Mouse (Mus musculus): ENCODE results near the gene Ccp110. TPM values are rescaled to one million over a fixed set of nuclear protein-coding genes. Genes with fewer than 3 reads are reported as not detected.

Gene Ccp110
- polyA plus RNA-seq, 1 experiment from 2014 or later = 33.0 TPM

DNA sequence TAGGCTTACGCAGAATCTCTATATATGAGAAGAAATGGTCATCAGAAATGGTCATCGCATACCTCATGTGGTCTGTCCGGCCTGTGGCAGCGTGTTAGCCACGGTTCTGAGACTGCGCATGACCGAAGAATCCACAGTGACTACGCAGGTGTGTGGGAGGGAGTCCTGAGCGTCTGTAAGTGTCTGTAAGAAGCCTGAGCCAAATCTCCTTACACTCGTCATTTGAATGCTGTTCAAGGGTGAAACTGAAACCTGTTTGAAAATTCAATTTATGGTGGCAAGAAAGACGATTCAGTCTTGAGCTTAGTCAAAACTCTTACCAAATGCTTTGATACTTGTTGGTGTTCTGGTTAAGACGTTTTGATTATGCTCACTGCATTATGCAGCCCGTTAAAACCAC, 20.9 kb downstream of the Ccp110 start:
- H3K4me1 ChIP-seq = no peaks in the 10 kb centered on the region
- peaks cover 83% of the 10 kb centered on the region for H3K36me3 ChIP-seq
- no peaks in the 10 kb centered on the region for H3K9me3 ChIP-seq (replicated peaks)
- H3K27ac ChIP-seq (replicated peaks) = no peak overlapping the region
- no peak for DNase-seq (ENCODE audit: low spot score)
- H3K4me3 ChIP-seq = no peak overlapping the region
- WGBS = 95% methylated on average over 13 of the region's 13 CpGs
- H3K27me3 ChIP-seq (ENCODE audit: low read depth, poor library complexity, severe bottlenecking) = no peaks in the 10 kb centered on the region

DNA sequence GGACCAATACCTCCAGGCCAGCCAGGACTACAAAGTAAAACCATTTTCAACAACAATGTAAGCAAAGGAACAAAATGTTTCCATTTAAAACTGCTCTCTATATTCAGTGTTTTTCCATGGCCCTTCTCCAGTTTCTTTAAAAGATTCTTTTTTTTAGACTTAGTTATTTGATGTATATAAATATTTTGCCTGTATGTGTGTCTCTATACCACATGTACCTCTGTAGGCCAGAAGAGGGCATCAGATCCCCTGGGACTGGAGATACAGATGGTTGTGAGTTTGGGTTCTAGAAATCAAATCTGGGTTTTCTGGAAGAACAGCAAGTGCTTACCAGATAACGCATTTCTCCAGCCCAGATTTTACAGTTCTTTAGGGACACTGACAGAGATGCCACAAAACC, 26.4 kb downstream of the Ccp110 start:
- WGBS = 72% methylated on average over 1 of the region's 1 CpGs
- no peak overlapping the region for H3K4me3 ChIP-seq
- DNase-seq (ENCODE audit: low spot score) = no peak

GRCm38 (mm10) chr7:118739975-118740531, 27.7 kb downstream of the Ccp110 start, which contains the start of gene Vps35l:
Gene Vps35l, plus strand, starts transcription at chr7:118740226.
- Histone ChIP-seq H3K4me1 (peaks cover 12% of the 10 kb centered on the region), H3K27ac (replicated peaks) (peak within 1 kb of the TSS; percentile 85), H3K36me3 (peaks cover 32% of the 10 kb centered on the region), H3K9me3 (replicated peaks) (no peaks in the 10 kb centered on the region), H3K27me3 (ENCODE audit: low read depth, poor library complexity, severe bottlenecking) (no peaks in the 10 kb centered on the region), H3K4me3 (peak within 1 kb of the TSS; percentile 81)
- DNase-seq (ENCODE audit: low spot score) = peak; percentile 83
- 3% methylated on average over 15 of the region's 16 CpGs for WGBS

More for the DNA sequence above, 26.4 kb downstream of the Ccp110 start:
- Histone ChIP-seq H3K36me3 (peaks cover 34% of the 10 kb centered on the region), H3K4me1 (peaks cover 12% of the 10 kb centered on the region), H3K9me3 (replicated peaks) (no peaks in the 10 kb centered on the region), H3K27ac (replicated peaks) (no peak overlapping the region), H3K27me3 (ENCODE audit: low read depth, poor library complexity, severe bottlenecking) (no peaks in the 10 kb centered on the region)

- H3K9me3 ChIP-seq (replicated peaks) = no peaks in the 10 kb centered on the region
- peaks cover 12% of the 10 kb centered on the region for H3K4me1 ChIP-seq
- H3K36me3 ChIP-seq = peaks cover 31% of the 10 kb centered on the region
- H3K27ac ChIP-seq (replicated peaks) = peak overlapping the region; percentile 85
- peak overlapping the region; percentile 81 for H3K4me3 ChIP-seq
- DNase-seq (ENCODE audit: low spot score) = peak; percentile 97
- H3K27me3 ChIP-seq (ENCODE audit: low read depth, poor library complexity, severe bottlenecking) = no peaks in the 10 kb centered on the region
- 3% methylated on average over 41 of the region's 41 CpGs for WGBS
These were observed 28.4 kb downstream of the Ccp110 start for GRCm38 (mm10) chr7:118740532-118741338.

DNA sequence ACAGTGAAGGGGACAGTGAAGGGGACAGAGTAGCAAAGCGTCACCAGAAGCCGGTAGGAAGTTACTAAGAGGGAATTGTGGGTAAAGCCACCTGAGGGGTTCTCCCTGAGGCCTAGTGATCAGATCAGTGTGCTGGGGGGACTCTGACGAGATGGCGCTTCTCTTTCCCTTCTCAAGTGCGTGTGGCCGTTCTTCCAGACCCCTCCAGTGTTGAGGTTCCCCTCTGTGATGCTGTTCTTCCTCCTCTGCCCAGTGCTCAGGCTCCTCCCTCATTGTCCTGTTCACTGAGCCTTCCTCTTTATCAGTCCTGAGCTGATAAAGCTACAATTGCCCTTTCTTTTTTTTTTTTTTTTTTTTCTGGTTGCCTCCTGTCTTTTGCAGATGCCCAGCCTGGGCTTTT, 29.9 kb downstream of the Ccp110 start:
- DNase-seq (ENCODE audit: low spot score) = no peak
- Histone ChIP-seq H3K4me1 (peaks cover 12% of the 10 kb centered on the region), H3K4me3 (0 out of 2 replicates have a peak overlapping the region, but pooled peaks have one; percentile 81), H3K27ac (replicated peaks) (no peak overlapping the region), H3K9me3 (replicated peaks) (no peaks in the 10 kb centered on the region), H3K27me3 (ENCODE audit: low read depth, poor library complexity, severe bottlenecking) (no peaks in the 10 kb centered on the region), H3K36me3 (peaks cover 34% of the 10 kb centered on the region)
- 86% methylated on average over 6 of the region's 6 CpGs for WGBS

DNA sequence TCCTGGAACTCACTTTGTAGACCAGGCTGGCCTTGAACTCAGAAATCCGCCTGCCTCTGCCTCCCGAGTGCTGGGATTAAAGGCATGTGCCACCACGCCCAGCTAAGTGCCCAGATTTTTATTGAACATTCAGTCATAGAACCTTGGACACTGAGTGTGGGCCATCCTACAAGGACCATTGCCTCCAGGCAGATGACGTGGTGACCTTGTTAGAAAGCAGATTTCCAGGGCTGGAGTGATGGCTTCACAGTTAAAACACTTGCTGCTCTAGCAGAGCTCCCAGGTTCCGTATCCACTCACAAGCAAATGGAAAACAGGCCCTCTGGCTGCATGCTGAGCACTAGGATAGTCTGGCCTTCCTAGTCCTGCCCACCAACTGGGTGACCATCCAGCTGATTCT, 32.4 kb downstream of the Ccp110 start:
- peaks cover 58% of the 10 kb centered on the region for H3K36me3 ChIP-seq
- WGBS = 91% methylated on average over 5 of the region's 5 CpGs
- H3K4me1 ChIP-seq = peaks cover 12% of the 10 kb centered on the region
- no peak overlapping the region for H3K27ac ChIP-seq (replicated peaks)
- no peaks in the 10 kb centered on the region for H3K27me3 ChIP-seq (ENCODE audit: low read depth, poor library complexity, severe bottlenecking)
- H3K4me3 ChIP-seq = no peak overlapping the region
- H3K9me3 ChIP-seq (replicated peaks) = no peaks in the 10 kb centered on the region
- DNase-seq (ENCODE audit: low spot score) = no peak

DNA sequence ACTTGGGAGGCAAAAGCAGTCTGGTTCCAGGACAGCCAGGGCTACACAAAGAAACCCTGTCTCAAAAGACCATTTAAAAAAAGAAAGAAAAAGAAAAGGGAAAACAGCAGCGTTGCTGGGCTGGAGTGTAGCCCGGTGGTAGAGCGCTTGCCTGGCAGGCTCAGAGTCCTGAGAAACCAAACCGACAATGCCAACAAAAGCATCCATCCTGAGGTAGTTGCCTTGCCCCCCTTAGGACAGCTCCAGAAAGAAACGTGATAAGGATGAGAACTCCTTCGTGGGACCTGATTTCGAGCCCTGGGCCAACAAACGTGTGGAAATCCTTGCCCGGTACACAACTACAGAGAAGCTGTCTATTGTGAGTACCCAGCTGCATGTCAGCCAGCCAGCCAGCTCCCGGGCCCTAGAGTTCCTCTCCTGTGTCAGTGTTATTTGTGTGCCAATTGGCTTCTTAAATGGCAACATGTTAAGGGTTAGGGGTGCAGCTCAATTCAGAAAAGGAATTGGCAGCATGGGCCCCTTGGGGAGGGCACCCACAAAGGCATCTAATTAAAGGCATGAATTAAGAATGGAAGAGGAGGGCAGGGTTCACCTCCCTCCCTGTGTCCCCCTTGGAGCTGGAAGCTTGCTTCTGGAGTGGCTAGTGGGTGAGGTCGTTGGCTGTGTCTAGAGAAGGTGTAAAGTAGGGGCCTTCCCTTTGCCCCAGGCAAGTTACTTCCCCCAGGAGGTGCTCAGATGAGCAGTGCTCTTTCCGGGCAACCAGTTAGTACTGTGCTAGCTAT, 35.7 kb downstream of the Ccp110 start:
- Histone ChIP-seq H3K4me3 (no peak overlapping the region), H3K27me3 (ENCODE audit: low read depth, poor library complexity, severe bottlenecking) (no peaks in the 10 kb centered on the region), H3K27ac (replicated peaks) (no peak overlapping the region), H3K9me3 (replicated peaks) (no peaks in the 10 kb centered on the region), H3K36me3 (peaks cover 91% of the 10 kb centered on the region), H3K4me1 (no peaks in the 10 kb centered on the region)
- DNase-seq (ENCODE audit: low spot score) = no peak
- 92% methylated on average over 12 of the region's 12 CpGs for WGBS

DNA sequence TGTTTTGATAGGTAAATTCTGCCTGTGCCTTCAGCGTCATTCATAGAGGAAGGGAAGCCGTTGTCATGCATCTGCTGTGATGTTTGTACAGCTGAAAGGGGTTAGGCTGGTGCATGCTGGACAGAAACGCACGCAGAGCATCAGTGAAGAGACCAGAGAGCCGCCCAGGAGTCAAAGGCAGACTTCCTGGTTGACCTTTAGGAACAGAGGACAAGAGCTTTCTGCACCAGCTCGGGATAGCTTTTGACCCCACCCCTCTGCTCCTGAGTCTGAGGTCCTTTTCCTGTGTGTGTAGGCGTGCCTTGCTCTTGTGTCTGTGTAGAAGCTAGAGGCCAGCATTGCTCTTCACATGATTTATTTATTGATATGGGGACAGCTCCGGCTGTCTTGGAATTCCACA, 37.4 kb downstream of the Ccp110 start:
- Histone ChIP-seq H3K36me3 (peaks cover 98% of the 10 kb centered on the region), H3K27me3 (ENCODE audit: low read depth, poor library complexity, severe bottlenecking) (no peaks in the 10 kb centered on the region), H3K4me1 (no peaks in the 10 kb centered on the region), H3K27ac (replicated peaks) (no peak overlapping the region), H3K9me3 (replicated peaks) (no peaks in the 10 kb centered on the region), H3K4me3 (no peak overlapping the region)
- 81% methylated on average over 8 of the region's 8 CpGs for WGBS
- no peak for DNase-seq (ENCODE audit: low spot score)

DNA sequence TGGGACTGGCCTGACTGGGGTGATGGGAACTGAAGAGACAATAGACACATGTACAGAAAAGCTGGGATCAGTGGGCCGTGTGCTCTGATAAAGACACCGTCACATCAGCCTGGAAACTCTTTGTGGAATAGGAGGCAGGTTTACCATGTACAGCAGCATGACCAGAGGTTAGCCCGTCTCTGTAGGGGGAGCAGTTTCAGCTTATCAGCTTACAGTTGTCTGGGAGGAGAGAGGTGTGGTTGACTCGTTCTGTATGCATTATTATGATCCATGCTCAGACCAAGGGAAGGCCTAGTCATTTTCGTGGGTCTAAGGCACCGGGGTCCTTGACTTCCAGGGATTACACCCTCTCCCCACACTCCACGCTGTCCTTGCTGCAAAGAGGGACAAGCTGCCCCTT, 39.3 kb downstream of the Ccp110 start:
- Histone ChIP-seq H3K27ac (replicated peaks) (no peak overlapping the region), H3K9me3 (replicated peaks) (no peaks in the 10 kb centered on the region), H3K4me3 (no peak overlapping the region), H3K27me3 (ENCODE audit: low read depth, poor library complexity, severe bottlenecking) (no peaks in the 10 kb centered on the region), H3K36me3 (peaks cover 99% of the 10 kb centered on the region), H3K4me1 (no peaks in the 10 kb centered on the region)
- WGBS = 92% methylated on average over 7 of the region's 7 CpGs
- no peak for DNase-seq (ENCODE audit: low spot score)

DNA sequence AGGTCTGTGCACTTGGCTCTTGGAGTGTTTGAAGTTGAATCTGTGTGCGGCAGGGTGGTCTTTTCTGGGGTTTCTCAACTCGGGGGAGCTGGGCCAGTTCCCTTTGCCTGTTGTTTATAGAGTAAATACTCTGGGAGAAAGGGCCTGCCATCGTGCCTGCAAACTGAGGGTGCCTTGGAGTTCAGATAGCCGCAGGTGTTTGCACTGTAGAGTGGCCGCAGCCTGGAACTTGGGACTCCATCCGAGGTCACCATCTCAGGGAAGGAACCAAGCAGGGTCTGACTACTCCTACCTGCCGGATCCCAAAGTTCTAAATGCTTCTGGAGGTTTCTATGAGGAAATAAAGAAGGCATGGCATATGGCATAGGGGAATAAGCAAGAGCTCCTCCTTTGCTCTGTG, 43.4 kb downstream of the Ccp110 start:
- Histone ChIP-seq H3K36me3 (peaks cover 75% of the 10 kb centered on the region), H3K27ac (replicated peaks) (no peak overlapping the region), H3K4me1 (no peaks in the 10 kb centered on the region), H3K9me3 (replicated peaks) (no peaks in the 10 kb centered on the region), H3K4me3 (no peak overlapping the region), H3K27me3 (ENCODE audit: low read depth, poor library complexity, severe bottlenecking) (no peaks in the 10 kb centered on the region)
- WGBS = 92% methylated on average over 7 of the region's 7 CpGs
- DNase-seq (ENCODE audit: low spot score) = no peak

DNA sequence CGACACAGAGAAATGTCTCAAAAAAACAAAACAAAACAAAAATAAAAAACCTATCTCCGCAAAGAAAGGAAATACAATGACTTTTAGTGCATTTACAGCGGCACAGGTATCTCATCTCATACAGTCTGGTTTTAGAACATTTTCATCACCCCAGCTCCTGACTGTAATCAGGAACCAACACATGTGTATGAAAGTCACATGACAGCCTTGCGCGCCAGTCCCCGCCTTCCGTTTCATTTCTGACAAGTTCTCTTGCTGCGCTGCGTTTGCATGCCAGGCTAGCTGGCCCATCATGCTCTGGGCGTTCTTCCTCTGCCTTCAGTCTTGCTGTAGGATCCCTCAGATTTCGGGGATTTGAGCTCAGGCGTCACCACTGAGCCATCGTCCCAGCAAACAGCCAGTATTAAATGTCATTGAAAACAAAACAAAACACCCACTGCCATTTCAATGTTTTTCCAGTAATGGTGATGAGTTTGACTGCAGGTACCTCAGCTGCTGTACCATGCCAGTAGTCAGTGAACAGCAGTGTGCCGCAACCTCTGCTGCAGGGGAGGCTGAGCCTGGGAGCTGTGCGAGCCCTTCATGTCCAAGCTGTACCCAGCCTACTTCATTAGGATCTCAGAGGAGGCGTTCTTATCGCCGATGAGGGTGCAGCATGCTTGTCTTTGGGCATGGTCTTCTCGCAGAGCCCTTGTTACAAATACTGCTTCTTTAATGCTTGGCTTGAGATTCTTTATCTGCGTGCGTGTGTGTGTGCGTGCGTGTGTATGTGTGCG, 44.3 kb downstream of the Ccp110 start:
- H3K27ac ChIP-seq (replicated peaks) = no peak overlapping the region
- no peaks in the 10 kb centered on the region for H3K9me3 ChIP-seq (replicated peaks)
- H3K36me3 ChIP-seq = peaks cover 75% of the 10 kb centered on the region
- H3K4me1 ChIP-seq = no peaks in the 10 kb centered on the region
- no peak overlapping the region for H3K4me3 ChIP-seq
- no peak for DNase-seq (ENCODE audit: low spot score)
- no peaks in the 10 kb centered on the region for H3K27me3 ChIP-seq (ENCODE audit: low read depth, poor library complexity, severe bottlenecking)
- 95% methylated on average over 24 of the region's 24 CpGs for WGBS

DNA sequence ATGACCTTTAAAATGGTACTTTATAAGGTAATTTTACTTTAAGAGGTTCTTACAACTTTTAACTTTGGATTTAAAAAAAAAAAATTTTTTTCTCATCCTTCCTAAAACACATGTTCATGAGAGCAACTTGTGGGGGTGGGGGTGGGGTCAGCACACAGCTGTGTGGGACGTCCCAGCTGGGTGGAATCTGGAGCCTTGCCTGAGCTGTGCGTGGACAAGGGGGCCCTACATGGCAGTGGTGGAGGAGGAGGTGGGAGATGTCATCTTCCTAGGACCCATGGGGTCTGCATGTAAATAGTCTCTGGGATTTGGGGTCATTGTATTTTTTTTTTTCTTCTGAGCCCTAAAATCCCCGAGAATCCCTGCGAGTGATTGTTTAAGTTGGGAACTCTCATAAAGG, 46.0 kb downstream of the Ccp110 start:
- no peak overlapping the region for H3K27ac ChIP-seq (replicated peaks)
- H3K9me3 ChIP-seq (replicated peaks) = no peaks in the 10 kb centered on the region
- H3K4me1 ChIP-seq = no peaks in the 10 kb centered on the region
- WGBS = 72% methylated on average over 4 of the region's 4 CpGs
- H3K4me3 ChIP-seq = no peak overlapping the region
- no peaks in the 10 kb centered on the region for H3K27me3 ChIP-seq (ENCODE audit: low read depth, poor library complexity, severe bottlenecking)
- H3K36me3 ChIP-seq = peaks cover 73% of the 10 kb centered on the region
- no peak for DNase-seq (ENCODE audit: low spot score)

All from midbrain, embryonic 10.5 days (tissue).